Mouse (Mus musculus) T-helper 2 cell (primary cell): ENCODE measurements at regions not wholly inside any gene's neighbourhood (a gene's known extent, or its start where the extent isn't known, plus 50 kb on each side); places are given as distances from the start of the nearest gene placed in this dataset.

Experiments used
- in situ Hi-C: fragments of 300-600 bp; cut with MboI, MseI; formaldehyde crosslinking; loops from one replicate; pipeline ENCODE4 v1.15.1; 2025; ENCODE audit warnings: high pct_unique_total_duplicates

GRCm38 (mm10) chr2:158909086-158909485 lies 114.5 kb downstream of the Dhx35 start:
- in situ Hi-C loops = no loop called here

- in situ Hi-C loops = loop anchor here (10.0 kb wide), 1 partner anchor 1664 kb away; no protein-coding TSS in a partner anchor
Observed at GRCm38 (mm10) chr2:158910325-158910724, 115.7 kb downstream of the Dhx35 start.

- in situ Hi-C loops = loop anchor here (10.0 kb wide), 1 partner anchor 1664 kb away; no protein-coding TSS in a partner anchor
Observed at GRCm38 (mm10) chr2:158911191-158911590, 116.6 kb downstream of the Dhx35 start.

- in situ Hi-C loops = loop anchor here (10.0 kb wide), 1 partner anchor 1662 kb away; no protein-coding TSS in a partner anchor
Observed at GRCm38 (mm10) chr2:158912631-158913258, 118.1 kb downstream of the Dhx35 start.

- in situ Hi-C loops = loop anchor here (10.0 kb wide), 1 partner anchor 1657 kb away; no protein-coding TSS in a partner anchor
Observed at GRCm38 (mm10) chr2:158917398-158917797, 122.8 kb downstream of the Dhx35 start.

- in situ Hi-C loops = loop anchor here (10.0 kb wide), 1 partner anchor 1656 kb away; no protein-coding TSS in a partner anchor
Observed at GRCm38 (mm10) chr2:158918312-158918711, 123.7 kb downstream of the Dhx35 start.

GRCm38 (mm10) chr2:158921342-158922255 lies 127.0 kb downstream of the Dhx35 start:
- in situ Hi-C loops = loop anchor here (5.0 kb wide), 1 partner anchor 1236 kb away; no protein-coding TSS in a partner anchor

GRCm38 (mm10) chr2:158922766-158923165 lies 128.2 kb downstream of the Dhx35 start:
- in situ Hi-C loops = loop anchor here (5.0 kb wide), 1 partner anchor 1235 kb away; no protein-coding TSS in a partner anchor

- in situ Hi-C loops = no loop called here
Observed at GRCm38 (mm10) chr2:158929507-158929906, 134.9 kb downstream of the Dhx35 start.

- in situ Hi-C loops = no loop called here
Observed at GRCm38 (mm10) chr2:158937948-158938565, 143.4 kb downstream of the Dhx35 start.

GRCm38 (mm10) chr2:158949418-158949817 lies 154.8 kb downstream of the Dhx35 start:
- in situ Hi-C loops = no loop called here

GRCm38 (mm10) chr2:158951061-158951460 lies 156.5 kb downstream of the Dhx35 start:
- in situ Hi-C loops = no loop called here

- in situ Hi-C loops = no loop called here
Observed at GRCm38 (mm10) chr2:158956888-158957287, 162.3 kb downstream of the Dhx35 start.

- in situ Hi-C loops = no loop called here
Observed at GRCm38 (mm10) chr2:158965003-158965665, 170.5 kb downstream of the Dhx35 start.

- in situ Hi-C loops = no loop called here
Observed at GRCm38 (mm10) chr2:158972178-158972577, 177.6 kb downstream of the Dhx35 start.

- in situ Hi-C loops = no loop called here
Observed at GRCm38 (mm10) chr2:158985529-158986148, 191.0 kb downstream of the Dhx35 start.

GRCm38 (mm10) chr2:159002481-159003186 lies 208.0 kb downstream of the Dhx35 start:
- in situ Hi-C loops = no loop called here

- in situ Hi-C loops = no loop called here
Observed at GRCm38 (mm10) chr2:159003187-159003497, 208.5 kb downstream of the Dhx35 start.

- in situ Hi-C loops = no loop called here
Observed at GRCm38 (mm10) chr2:159004417-159004816, 209.8 kb downstream of the Dhx35 start.

GRCm38 (mm10) chr2:159012725-159013124 lies 218.1 kb downstream of the Dhx35 start:
- in situ Hi-C loops = no loop called here
